Mouse (Mus musculus): ENCODE data around the gene Zrsr1. TPM values are rescaled to one million over a fixed set of nuclear protein-coding genes. Genes with fewer than 3 reads are reported as not detected.

Zrsr1 gene
- polyA plus RNA-seq, 1 experiment from 2014 or later, result 2.2 TPM

- H3K4me3 ChIP-seq (ENCODE audit: low read length), result no peak overlapping the region
- H3K27ac ChIP-seq (ENCODE audit: low read length), result no peak overlapping the region
- 0 out of 2 replicates have a peak, but pooled peaks cover 4% of the 10 kb centered on the region for H3K9me3 ChIP-seq (ENCODE audit: control insufficient read depth, low read length)
- H3K9ac ChIP-seq (ENCODE audit: low read depth, low read length), result no peak overlapping the region
- ATAC-seq, result no peak
- WGBS, result 87% methylated on average over 4 of the region's 4 CpGs
- 0 out of 2 replicates have a peak, but pooled peaks cover 5% of the 10 kb centered on the region for H3K36me3 ChIP-seq (ENCODE audit: control insufficient read depth, insufficient read depth, low read length)
- no peak overlapping the region for H3K4me2 ChIP-seq (ENCODE audit: low read depth, low read length)
- no peaks in the 10 kb centered on the region for H3K4me1 ChIP-seq (ENCODE audit: control insufficient read depth, insufficient read depth, low read length)
- H3K27me3 ChIP-seq (replicated peaks; ENCODE audit: control insufficient read depth, insufficient read depth, low read length), result no peaks in the 10 kb centered on the region
These were observed 6.3 kb upstream of the Zrsr1 start for GRCm38 (mm10) chr11:22965503-22965902.

- no peaks in the 10 kb centered on the region for H3K27me3 ChIP-seq (replicated peaks; ENCODE audit: control insufficient read depth, insufficient read depth, low read length)
- H3K4me2 ChIP-seq (ENCODE audit: low read depth, low read length), result no peak overlapping the region
- no peak overlapping the region for H3K4me3 ChIP-seq (ENCODE audit: low read length)
- no peak overlapping the region for H3K9ac ChIP-seq (ENCODE audit: low read depth, low read length)
- H3K27ac ChIP-seq (ENCODE audit: low read length), result no peak overlapping the region
- H3K9me3 ChIP-seq (ENCODE audit: control insufficient read depth, low read length), result peaks cover 30% of the 10 kb centered on the region
- H3K4me1 ChIP-seq (ENCODE audit: control insufficient read depth, insufficient read depth, low read length), result no peaks in the 10 kb centered on the region
- no peak for ATAC-seq
- 59% methylated on average over 6 of the region's 6 CpGs for WGBS
- H3K36me3 ChIP-seq (ENCODE audit: control insufficient read depth, insufficient read depth, low read length), result peaks cover 18% of the 10 kb centered on the region
These were observed 2.3 kb upstream of the Zrsr1 start for GRCm38 (mm10) chr11:22969486-22969885.

DNA sequence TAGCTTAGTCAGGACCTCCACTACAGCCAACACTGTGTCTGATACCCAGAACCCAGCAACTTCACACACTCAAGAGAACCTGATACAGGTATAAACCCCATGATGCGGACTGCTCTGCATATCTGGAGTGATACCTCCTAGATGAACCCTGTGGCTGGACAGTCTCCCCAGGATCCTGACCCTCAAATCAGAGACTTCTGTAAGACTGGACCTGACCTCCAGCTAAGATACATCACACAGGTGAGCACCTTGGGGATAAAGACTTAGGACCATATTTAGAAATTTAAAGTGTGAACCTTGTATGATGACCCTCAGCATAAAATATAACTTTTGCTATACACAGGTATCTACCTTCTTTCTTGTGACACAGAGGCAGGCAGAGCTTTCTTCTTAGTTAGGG is 1.3 kb upstream of the Zrsr1 start:
- peaks cover 30% of the 10 kb centered on the region for H3K9me3 ChIP-seq (ENCODE audit: control insufficient read depth, low read length)
- H3K27me3 ChIP-seq (replicated peaks; ENCODE audit: control insufficient read depth, insufficient read depth, low read length), result no peaks in the 10 kb centered on the region
- no peak overlapping the region for H3K4me3 ChIP-seq (ENCODE audit: low read length)
- H3K4me1 ChIP-seq (ENCODE audit: control insufficient read depth, insufficient read depth, low read length), result no peaks in the 10 kb centered on the region
- no peak overlapping the region for H3K27ac ChIP-seq (ENCODE audit: low read length)
- no peak for ATAC-seq
- H3K9ac ChIP-seq (ENCODE audit: low read depth, low read length), result no peak overlapping the region
- 94% methylated on average over 1 of the region's 1 CpGs for WGBS
- no peak overlapping the region for H3K4me2 ChIP-seq (ENCODE audit: low read depth, low read length)
- H3K36me3 ChIP-seq (ENCODE audit: control insufficient read depth, insufficient read depth, low read length), result peaks cover 18% of the 10 kb centered on the region

DNA sequence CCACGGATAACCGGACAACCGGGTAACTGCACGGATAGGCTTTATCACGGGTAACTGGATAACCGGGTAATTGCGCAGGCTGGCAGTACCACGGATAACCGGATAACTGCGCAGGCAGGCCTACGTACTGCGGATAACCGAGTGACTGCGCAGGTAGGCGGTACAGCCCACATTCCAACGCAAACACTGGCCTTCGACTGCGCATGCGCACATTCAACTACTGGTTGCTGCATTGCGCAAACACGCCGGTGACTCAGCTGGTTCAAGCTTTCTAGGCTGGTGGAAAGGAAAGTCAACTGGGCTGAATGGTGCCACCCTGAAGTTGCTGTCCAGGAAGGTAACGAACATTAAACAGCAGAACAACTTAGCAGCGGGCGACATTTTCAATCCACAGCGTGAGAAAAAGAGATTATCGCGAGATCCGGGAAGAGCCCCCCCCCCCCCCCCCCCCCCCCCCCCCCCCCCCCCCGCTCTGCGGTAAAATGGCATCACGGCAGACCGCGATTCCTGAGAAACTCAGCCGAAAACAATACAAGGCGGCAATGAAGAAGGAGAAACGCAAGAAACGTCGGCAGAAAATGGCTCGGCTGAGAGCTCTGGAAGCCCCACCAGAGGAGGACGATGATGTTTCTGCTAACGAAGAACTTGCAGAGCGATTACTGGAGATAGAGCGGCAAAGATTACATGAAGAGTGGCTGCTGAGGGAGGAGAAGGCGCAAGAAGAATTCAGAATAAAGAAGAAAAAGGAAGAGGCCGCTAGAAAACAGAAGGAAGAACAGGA is 1.1 kb downstream of the Zrsr1 start:
- Histone ChIP-seq H3K4me3 (ENCODE audit: low read length) (peak overlapping the region; percentile 58), H3K27ac (ENCODE audit: low read length) (peak overlapping the region; percentile 78), H3K9ac (ENCODE audit: low read depth, low read length) (peak overlapping the region; percentile 66), H3K36me3 (ENCODE audit: control insufficient read depth, insufficient read depth, low read length) (peaks cover 18% of the 10 kb centered on the region), H3K27me3 (replicated peaks; ENCODE audit: control insufficient read depth, insufficient read depth, low read length) (no peaks in the 10 kb centered on the region), H3K4me2 (ENCODE audit: low read depth, low read length) (peak overlapping the region; percentile 60), H3K4me1 (ENCODE audit: control insufficient read depth, insufficient read depth, low read length) (no peaks in the 10 kb centered on the region; the same call in 1 of the 2 replicates), H3K9me3 (ENCODE audit: control insufficient read depth, low read length) (peaks cover 26% of the 10 kb centered on the region)
- ATAC-seq, result peak; percentile 58
- WGBS, result 43% methylated on average over 44 of the region's 46 CpGs

DNA sequence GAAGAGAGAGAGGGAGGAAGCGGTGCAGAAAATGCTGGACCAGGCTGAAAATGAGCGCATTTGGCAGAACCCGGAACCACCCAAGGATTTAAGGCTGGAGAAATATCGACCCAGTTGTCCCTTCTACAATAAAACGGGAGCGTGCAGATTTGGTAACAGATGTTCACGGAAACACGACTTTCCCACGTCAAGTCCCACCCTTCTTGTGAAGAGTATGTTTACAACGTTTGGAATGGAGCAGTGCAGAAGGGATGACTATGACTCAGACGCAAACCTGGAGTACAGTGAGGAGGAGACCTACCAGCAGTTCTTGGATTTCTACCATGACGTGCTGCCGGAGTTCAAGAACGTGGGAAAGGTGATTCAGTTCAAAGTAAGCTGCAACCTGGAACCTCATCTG is 1.8 kb downstream of the Zrsr1 start:
- H3K27me3 ChIP-seq (replicated peaks; ENCODE audit: control insufficient read depth, insufficient read depth, low read length), result no peaks in the 10 kb centered on the region
- peak overlapping the region; percentile 74 for H3K27ac ChIP-seq (ENCODE audit: low read length)
- peaks cover 14% of the 10 kb centered on the region for H3K36me3 ChIP-seq (ENCODE audit: control insufficient read depth, insufficient read depth, low read length)
- peak overlapping the region; percentile 55 for H3K4me2 ChIP-seq (ENCODE audit: low read depth, low read length)
- peak overlapping the region; percentile 54 for H3K4me3 ChIP-seq (ENCODE audit: low read length)
- H3K9ac ChIP-seq (ENCODE audit: low read depth, low read length), result peak overlapping the region; percentile 66
- WGBS, result 39% methylated on average over 14 of the region's 14 CpGs
- 0 out of 2 replicates have a peak, but pooled peaks have one; percentile 41 for ATAC-seq
- peaks cover 26% of the 10 kb centered on the region for H3K9me3 ChIP-seq (ENCODE audit: control insufficient read depth, low read length)
- no peaks in the 10 kb centered on the region; the same call in 1 of the 2 replicates for H3K4me1 ChIP-seq (ENCODE audit: control insufficient read depth, insufficient read depth, low read length)

GRCm38 (mm10) chr11:22978215-22978614 is 6.4 kb downstream of the Zrsr1 start:
- no peak overlapping the region for H3K9ac ChIP-seq (ENCODE audit: low read depth, low read length)
- H3K27ac ChIP-seq (ENCODE audit: low read length), result no peak overlapping the region
- peaks cover 12% of the 10 kb centered on the region for H3K9me3 ChIP-seq (ENCODE audit: control insufficient read depth, low read length)
- H3K27me3 ChIP-seq (replicated peaks; ENCODE audit: control insufficient read depth, insufficient read depth, low read length), result no peaks in the 10 kb centered on the region
- no peak for ATAC-seq
- 0 out of 2 replicates have a peak, but pooled peaks cover 5% of the 10 kb centered on the region for H3K36me3 ChIP-seq (ENCODE audit: control insufficient read depth, insufficient read depth, low read length)
- peaks cover 6% of the 10 kb centered on the region for H3K4me1 ChIP-seq (ENCODE audit: control insufficient read depth, insufficient read depth, low read length)
- H3K4me3 ChIP-seq (ENCODE audit: low read length), result no peak overlapping the region
- no peak overlapping the region for H3K4me2 ChIP-seq (ENCODE audit: low read depth, low read length)
- 92% methylated on average over 3 of the region's 3 CpGs for WGBS

DNA sequence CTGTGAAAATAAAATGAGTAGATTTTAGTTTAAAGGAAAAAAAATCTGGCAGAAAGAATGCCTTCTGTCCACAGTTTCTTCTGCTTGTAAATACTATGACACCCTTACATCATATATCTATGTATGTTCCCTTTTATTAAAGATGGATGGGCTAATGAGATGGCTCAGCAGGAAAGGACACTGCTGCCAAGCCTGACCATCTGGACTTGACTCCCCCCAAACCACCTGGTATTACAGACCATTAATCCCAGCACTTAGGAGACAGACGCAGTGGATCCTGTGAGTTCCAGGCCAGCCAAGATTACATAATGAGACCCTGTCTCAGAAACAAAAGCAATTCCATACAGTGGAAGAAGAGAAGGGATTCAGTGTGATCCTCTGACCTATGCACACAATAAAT is 6.9 kb downstream of the Zrsr1 start:
- Histone ChIP-seq H3K4me2 (ENCODE audit: low read depth, low read length) (no peak overlapping the region), H3K27me3 (replicated peaks; ENCODE audit: control insufficient read depth, insufficient read depth, low read length) (no peaks in the 10 kb centered on the region), H3K36me3 (ENCODE audit: control insufficient read depth, insufficient read depth, low read length) (0 out of 2 replicates have a peak, but pooled peaks cover 4% of the 10 kb centered on the region), H3K27ac (ENCODE audit: low read length) (no peak overlapping the region), H3K9ac (ENCODE audit: low read depth, low read length) (no peak overlapping the region), H3K9me3 (ENCODE audit: control insufficient read depth, low read length) (peaks cover 7% of the 10 kb centered on the region; the same call in 1 of the 2 replicates), H3K4me1 (ENCODE audit: control insufficient read depth, insufficient read depth, low read length) (peaks cover 6% of the 10 kb centered on the region), H3K4me3 (ENCODE audit: low read length) (no peak overlapping the region)
- WGBS, result 36% methylated on average over 1 of the region's 1 CpGs
- ATAC-seq, result no peak

- H3K36me3 ChIP-seq (ENCODE audit: control insufficient read depth, insufficient read depth, low read length), result no peaks in the 10 kb centered on the region
- H3K27me3 ChIP-seq (replicated peaks; ENCODE audit: control insufficient read depth, insufficient read depth, low read length), result no peaks in the 10 kb centered on the region
- ATAC-seq, result no peak
- peaks cover 1% of the 10 kb centered on the region; the same call in 1 of the 2 replicates for H3K9me3 ChIP-seq (ENCODE audit: control insufficient read depth, low read length)
- H3K27ac ChIP-seq (ENCODE audit: low read length), result no peak overlapping the region
- WGBS, result 80% methylated on average over 1 of the region's 1 CpGs
- H3K9ac ChIP-seq (ENCODE audit: low read depth, low read length), result no peak overlapping the region
- no peak overlapping the region for H3K4me2 ChIP-seq (ENCODE audit: low read depth, low read length)
- no peak overlapping the region for H3K4me3 ChIP-seq (ENCODE audit: low read length)
- peaks cover 6% of the 10 kb centered on the region for H3K4me1 ChIP-seq (ENCODE audit: control insufficient read depth, insufficient read depth, low read length)
These were observed 7.4 kb downstream of the Zrsr1 start for GRCm38 (mm10) chr11:22979221-22979620.

- Histone ChIP-seq H3K36me3 (ENCODE audit: control insufficient read depth, insufficient read depth, low read length) (no peaks in the 10 kb centered on the region), H3K4me2 (ENCODE audit: low read depth, low read length) (peak overlapping the region; percentile 65), H3K27me3 (replicated peaks; ENCODE audit: control insufficient read depth, insufficient read depth, low read length) (no peaks in the 10 kb centered on the region), H3K27ac (ENCODE audit: low read length) (peak overlapping the region; percentile 8; the same call in 1 of the 2 replicates), H3K9me3 (ENCODE audit: control insufficient read depth, low read length) (no peaks in the 10 kb centered on the region), H3K9ac (ENCODE audit: low read depth, low read length) (peak overlapping the region; percentile 80), H3K4me3 (ENCODE audit: low read length) (peak overlapping the region; percentile 70), H3K4me1 (ENCODE audit: control insufficient read depth, insufficient read depth, low read length) (peaks cover 6% of the 10 kb centered on the region)
- ATAC-seq, result no peak
- 28% methylated on average over 4 of the region's 4 CpGs for WGBS
These were observed 9.2 kb downstream of the Zrsr1 start for GRCm38 (mm10) chr11:22981041-22981440.

Measured in intestine, embryonic 16.5 days (tissue).